Mouse (Mus musculus) CD4-positive helper T cell, adult 2 months (primary cell): Measurements from ENCODE around the gene 2010111I01Rik.

Experiments used
- DNase-seq: peaks from one replicate; pipeline ENCODE4 v3.0.0-alpha.2; 2012; ENCODE audit warnings: low read depth, missing footprints, low spot score

2010111I01Rik gene

GRCm38 (mm10) chr13:63283236-63283635 is 318.5 kb downstream of the 2010111I01Rik start:
- DNase-seq, result no peak

GRCm38 (mm10) chr13:63284748-63285147 is 320.1 kb downstream of the 2010111I01Rik start:
- DNase-seq, result peak; percentile 45

- no peak for DNase-seq
These were observed 321.9 kb downstream of the 2010111I01Rik start for GRCm38 (mm10) chr13:63286483-63287102.

- DNase-seq, result no peak
These were observed 324.5 kb downstream of the 2010111I01Rik start for GRCm38 (mm10) chr13:63289152-63289551.

- no peak for DNase-seq
These were observed 325.0 kb downstream of the 2010111I01Rik start for GRCm38 (mm10) chr13:63289687-63290086.

GRCm38 (mm10) chr13:63290126-63290525 is 325.4 kb downstream of the 2010111I01Rik start:
- no peak for DNase-seq

GRCm38 (mm10) chr13:63291016-63291415 is 326.3 kb downstream of the 2010111I01Rik start:
- DNase-seq, result no peak

- no peak for DNase-seq
These were observed 329.0 kb downstream of the 2010111I01Rik start for GRCm38 (mm10) chr13:63293647-63294046.

GRCm38 (mm10) chr13:63294359-63295193 is 329.9 kb downstream of the 2010111I01Rik start:
- no peak for DNase-seq

- DNase-seq, result no peak
These were observed 331.6 kb downstream of the 2010111I01Rik start for GRCm38 (mm10) chr13:63296300-63296699.

- DNase-seq, result no peak
These were observed 332.3 kb downstream of the 2010111I01Rik start for GRCm38 (mm10) chr13:63297003-63297402.

GRCm38 (mm10) chr13:63297933-63298332 is 333.2 kb downstream of the 2010111I01Rik start:
- no peak for DNase-seq

GRCm38 (mm10) chr13:63298931-63299330 is 334.2 kb downstream of the 2010111I01Rik start:
- DNase-seq, result no peak

- no peak for DNase-seq
These were observed 336.2 kb downstream of the 2010111I01Rik start for GRCm38 (mm10) chr13:63300929-63301328.

GRCm38 (mm10) chr13:63301764-63302209 is 337.1 kb downstream of the 2010111I01Rik start:
- no peak for DNase-seq

- DNase-seq, result no peak
These were observed 337.7 kb downstream of the 2010111I01Rik start for GRCm38 (mm10) chr13:63302381-63302780.

GRCm38 (mm10) chr13:63304124-63304792 is 339.6 kb downstream of the 2010111I01Rik start:
- no peak for DNase-seq

- DNase-seq, result no peak
These were observed 340.1 kb downstream of the 2010111I01Rik start for GRCm38 (mm10) chr13:63304799-63305159.

GRCm38 (mm10) chr13:63305160-63306011 is 340.7 kb downstream of the 2010111I01Rik start:
- no peak for DNase-seq

- DNase-seq, result no peak
These were observed 342.1 kb downstream of the 2010111I01Rik start for GRCm38 (mm10) chr13:63306768-63307167.

- no peak for DNase-seq
These were observed 344.9 kb downstream of the 2010111I01Rik start for GRCm38 (mm10) chr13:63309563-63309962.
